Mouse (Mus musculus) 416B (cell line): ENCODE results near the gene Cela3b.

Experiments used
- DNase-seq: peaks from one replicate; pipeline ENCODE4 v3.0.0; 2011; ENCODE audit warnings: low read depth

Gene Cela3b

GRCm38 (mm10) chr4:137371596-137372523 lies 58.5 kb downstream of the Cela3b start:
- peak; percentile 77 for DNase-seq
